Mouse (Mus musculus) lung, postnatal 0 days (tissue): ENCODE measurements around the gene Traf3ip1. TPM values are rescaled to one million over a fixed set of nuclear protein-coding genes. Genes with fewer than 3 reads are reported as not detected.

ENCODE experiments used
- ATAC-seq: fragments of 200-750 bp; cut with Nextera tagmentation; 2 replicates; pipeline ENCODE4 v1.8.0; 2017; ENCODE audit warnings: moderate library complexity
- DNase-seq: peaks from one replicate; pipeline ENCODE4 v3.0.0-alpha.2; 2016; ENCODE audit warnings: low spot score
- H3K27ac ChIP-seq: fragments of 300-500 bp; sonication (generic); 2 replicates; pipeline ENCODE4 v1.5.1; 2014; ENCODE audit warnings: antibody characterized with exemption, mild to moderate bottlenecking, low read length, mixed read lengths
- H3K27me3 ChIP-seq: fragments of 300-500 bp; sonication (generic); replicated peaks from 2 replicates; pipeline ENCODE4 v1.6.1; 2014; ENCODE audit warnings: low read length, mixed read lengths; ENCODE audit not compliant: insufficient read depth
- H3K36me3 ChIP-seq: fragments of 300-500 bp; sonication (generic); 2 replicates; pipeline ENCODE4 v1.6.1; 2014; ENCODE audit warnings: low read length, mixed read lengths; ENCODE audit not compliant: insufficient read depth
- H3K4me1 ChIP-seq: fragments of 300-500 bp; sonication (generic); 2 replicates; pipeline ENCODE4 v1.6.1; 2014; ENCODE audit warnings: antibody characterized with exemption, low read depth, low read length, mixed read lengths; ENCODE audit not compliant: insufficient read depth
- H3K4me2 ChIP-seq: fragments of 300-500 bp; sonication (generic); replicated peaks from 2 replicates; pipeline ENCODE4 v1.6.1; 2014; ENCODE audit warnings: low read depth, mild to moderate bottlenecking, low read length, moderate library complexity, mixed read lengths
- H3K4me3 ChIP-seq: fragments of 300-500 bp; sonication (generic); 2 replicates; pipeline ENCODE4 v1.5.1; 2014; ENCODE audit warnings: low read depth, low read length
- H3K9ac ChIP-seq: fragments of 300-500 bp; sonication (generic); replicated peaks from 2 replicates; pipeline ENCODE4 v1.6.1; 2014; ENCODE audit warnings: low read depth, mild to moderate bottlenecking
- H3K9me3 ChIP-seq: fragments of 300-500 bp; sonication (generic); 2 replicates; pipeline ENCODE4 v1.6.1; 2016; ENCODE audit warnings: low read length, mixed read lengths
- CTCF ChIP-seq: IDR thresholded peaks from 2 replicates; pipeline ENCODE4 v1.5.1; 2016; ENCODE audit warnings: antibody characterized with exemption, mild to moderate bottlenecking
- EP300 ChIP-seq: IDR thresholded peaks from 2 replicates; pipeline ENCODE4 v1.6.1; 2016; ENCODE audit warnings: antibody characterized with exemption, mild to moderate bottlenecking, control low read depth
- WGBS: fragments of 180-500 bp; shearing (Covaris S2); extraction: QIAGEN DNeasy Blood & Tissue Kit; methylation state at CpG from one replicate; pipeline ENCODE4 v1.1.7; 2014; 5-methylcytosine and 5-hydroxymethylcytosine counted together
- polyA plus RNA-seq: library from polyadenylated mRNA; unstranded; fragments of >200 nt; fragmentation: Nextera tagmentation; extraction: Ambion mirVana; gene quantifications from 2 replicates; pipeline ENCODE4 v1.2.1, GENCODE M21; 2015

Traf3ip1 gene
- polyA plus RNA-seq, 1 experiment from 2014 or later: 11.0 TPM

GRCm38 (mm10) chr1:91540271-91540826 is 45.9 kb downstream of the Traf3ip1 start, which contains the start of gene Asb1:
Gene Asb1, plus strand, starts transcription at chr1:91540544.
- H3K9me3 ChIP-seq: no peaks in the 10 kb centered on the region
- no peaks in the 10 kb centered on the region; the same call in 1 of the 2 replicates for H3K36me3 ChIP-seq
- DNase-seq: peak; percentile 99
- H3K4me2 ChIP-seq: peak within 1 kb of the TSS; percentile 95
- H3K27ac ChIP-seq: peak within 1 kb of the TSS; percentile 44
- H3K27me3 ChIP-seq: no peaks in the 10 kb centered on the region
- peak; percentile 97 for ATAC-seq
- TF ChIP-seq CTCF (peak; percentile 46), EP300 (peak; percentile 70)
- peak within 1 kb of the TSS; percentile 69 for H3K9ac ChIP-seq
- H3K4me3 ChIP-seq: peak within 1 kb of the TSS; percentile 79
- H3K4me1 ChIP-seq: peaks cover 11% of the 10 kb centered on the region; the same call in 1 of the 2 replicates
- under 1% methylated on average over 41 of the region's 41 CpGs for whole genome bisulfite sequencing

- 11% methylated on average over 15 of the region's 15 CpGs for WGBS
- DNase-seq (no peak), ATAC-seq (no peak)
- Histone ChIP-seq H3K27ac (peak overlapping the region; percentile 44; the same call in 1 of the 2 replicates), H3K9me3 (no peaks in the 10 kb centered on the region), H3K4me1 (peaks cover 11% of the 10 kb centered on the region; the same call in 1 of the 2 replicates), H3K4me2 (peak overlapping the region; percentile 95), H3K27me3 (no peaks in the 10 kb centered on the region), H3K4me3 (peak overlapping the region; percentile 79), H3K36me3 (no peaks in the 10 kb centered on the region; the same call in 1 of the 2 replicates), H3K9ac (peak overlapping the region; percentile 69)
- TF ChIP-seq EP300: no peak
- no peak for TF ChIP-seq CTCF
Observed at GRCm38 (mm10) chr1:91541042-91541592, 46.7 kb downstream of the Traf3ip1 start.

DNA sequence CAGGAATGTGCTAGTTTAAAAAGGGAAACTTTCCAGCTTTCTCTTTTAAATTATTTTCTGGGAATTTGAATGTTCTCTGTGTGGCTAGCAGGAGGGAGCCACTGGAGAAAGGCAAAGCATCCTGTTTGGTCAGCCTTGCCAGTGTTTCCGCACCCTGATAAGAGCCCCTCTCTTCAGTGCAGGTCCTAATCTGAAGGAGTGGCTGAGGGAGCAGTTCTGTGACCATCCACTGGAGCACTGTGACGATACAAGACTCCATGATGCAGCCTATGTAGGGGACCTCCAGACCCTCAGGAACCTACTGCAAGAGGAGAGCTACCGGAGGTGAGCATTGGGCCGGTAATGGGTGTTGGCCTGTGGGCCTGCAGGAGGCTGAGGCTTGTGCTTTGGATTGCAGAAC is 49.5 kb downstream of the Traf3ip1 start:
- 81% methylated on average over 4 of the region's 4 CpGs for WGBS
- Histone ChIP-seq H3K27ac (no peak overlapping the region), H3K9me3 (no peaks in the 10 kb centered on the region), H3K27me3 (no peaks in the 10 kb centered on the region), H3K36me3 (peaks cover 10% of the 10 kb centered on the region), H3K9ac (no peak overlapping the region), H3K4me3 (no peak overlapping the region), H3K4me2 (no peak overlapping the region), H3K4me1 (peaks cover 11% of the 10 kb centered on the region; the same call in 1 of the 2 replicates)
- TF ChIP-seq CTCF (no peak), EP300 (no peak)
- no peak for ATAC-seq
- DNase-seq: no peak

- H3K9ac ChIP-seq: no peak overlapping the region
- TF ChIP-seq EP300: no peak
- no peak for TF ChIP-seq CTCF
- 69% methylated on average over 1 of the region's 1 CpGs for WGBS
- no peak overlapping the region for H3K27ac ChIP-seq
- no peaks in the 10 kb centered on the region for H3K9me3 ChIP-seq
- no peak for ATAC-seq
- no peaks in the 10 kb centered on the region for H3K27me3 ChIP-seq
- no peak overlapping the region for H3K4me3 ChIP-seq
- no peak for DNase-seq
- peaks cover 7% of the 10 kb centered on the region; the same call in 1 of the 2 replicates for H3K4me1 ChIP-seq
- peaks cover 14% of the 10 kb centered on the region for H3K36me3 ChIP-seq
- H3K4me2 ChIP-seq: no peak overlapping the region
Observed at GRCm38 (mm10) chr1:91545226-91545625, 50.8 kb downstream of the Traf3ip1 start.

DNA sequence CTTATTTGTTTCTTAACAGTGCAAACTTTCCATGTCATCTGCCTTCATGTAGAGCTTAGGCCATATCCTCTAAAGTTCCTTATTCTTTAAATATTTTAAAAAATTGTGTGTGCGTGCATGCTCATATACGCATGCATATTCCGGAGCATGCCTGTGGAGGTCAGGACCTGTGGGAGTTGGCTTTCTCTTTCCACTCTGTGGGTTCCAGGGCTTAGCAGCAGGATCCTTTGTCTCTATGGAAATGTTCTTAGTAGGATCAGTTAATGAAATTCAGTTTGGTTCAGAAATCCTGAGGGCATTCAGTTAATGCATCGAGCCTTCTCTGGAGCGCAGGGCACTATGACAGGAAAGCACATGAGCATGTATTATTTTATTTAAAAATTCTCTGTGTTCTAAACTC is 53.1 kb downstream of the Traf3ip1 start:
- TF ChIP-seq EP300: no peak
- TF ChIP-seq CTCF: no peak
- 95% methylated on average over 5 of the region's 5 CpGs for WGBS
- Histone ChIP-seq H3K4me3 (no peak overlapping the region), H3K27ac (no peak overlapping the region), H3K4me2 (no peak overlapping the region), H3K9ac (no peak overlapping the region), H3K4me1 (no peaks in the 10 kb centered on the region), H3K9me3 (no peaks in the 10 kb centered on the region), H3K36me3 (peaks cover 19% of the 10 kb centered on the region), H3K27me3 (no peaks in the 10 kb centered on the region)
- DNase-seq (no peak), ATAC-seq (no peak)

GRCm38 (mm10) chr1:91549073-91549472 is 54.6 kb downstream of the Traf3ip1 start:
- Histone ChIP-seq H3K27ac (no peak overlapping the region), H3K4me3 (no peak overlapping the region), H3K9ac (no peak overlapping the region), H3K27me3 (no peaks in the 10 kb centered on the region), H3K9me3 (no peaks in the 10 kb centered on the region), H3K4me2 (no peak overlapping the region), H3K36me3 (peaks cover 22% of the 10 kb centered on the region), H3K4me1 (no peaks in the 10 kb centered on the region)
- 72% methylated on average over 2 of the region's 2 CpGs for WGBS
- ATAC-seq (no peak), DNase-seq (no peak)
- TF ChIP-seq EP300: no peak
- no peak for TF ChIP-seq CTCF
